Mouse (Mus musculus): ENCODE results near the gene Ccdc38. TPM values are rescaled to one million over a fixed set of nuclear protein-coding genes. Genes with fewer than 3 reads are reported as not detected.

Gene Ccdc38
- polyA plus RNA-seq, 1 experiment = not detected

DNA sequence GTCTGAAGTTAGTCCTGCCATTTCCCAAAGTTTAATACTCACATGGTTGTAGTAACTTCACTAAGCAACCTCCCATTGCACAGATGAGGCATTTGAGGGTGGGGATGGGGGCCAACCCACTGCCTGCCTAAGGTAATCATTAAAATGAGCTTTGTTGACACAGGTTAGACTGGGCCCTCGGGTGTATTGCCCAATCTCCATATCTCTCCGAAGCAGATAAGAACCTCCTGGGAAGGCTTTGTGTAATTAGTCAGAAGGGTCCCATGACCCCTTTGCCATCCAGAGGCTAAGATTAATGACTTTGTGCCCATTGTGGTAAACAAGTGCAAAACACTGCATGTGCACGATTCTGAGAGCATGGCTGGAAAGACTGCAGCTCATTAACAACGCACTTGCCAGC, 22.7 kb upstream of the Ccdc38 start:
- WGBS = 61% methylated on average over 4 of the region's 4 CpGs
- DNase-seq = no peak
- H3K27me3 ChIP-seq (replicated peaks; ENCODE audit: control insufficient read depth, insufficient read depth, low read length) = no peaks in the 10 kb centered on the region
- no peak for TF ChIP-seq CTCF (conservative IDR thresholded peaks at IDR 0.05; ENCODE audit: insufficient read depth, insufficient read length, low read depth, low read length)
- no peak for TF ChIP-seq POLR2A (IDR thresholded peaks at IDR 0.05; ENCODE audit: low read depth, low read length)
- no peak overlapping the region for H3K4me3 ChIP-seq (ENCODE audit: insufficient read depth, low read depth, low read length)
- no peaks in the 10 kb centered on the region for H3K36me3 ChIP-seq (ENCODE audit: control insufficient read depth, insufficient read depth, low read length)
- H3K4me1 ChIP-seq (ENCODE audit: control insufficient read depth, insufficient read depth, low read length) = no peaks in the 10 kb centered on the region
- H3K27ac ChIP-seq (ENCODE audit: insufficient read depth, low read depth, low read length) = no peak overlapping the region

DNA sequence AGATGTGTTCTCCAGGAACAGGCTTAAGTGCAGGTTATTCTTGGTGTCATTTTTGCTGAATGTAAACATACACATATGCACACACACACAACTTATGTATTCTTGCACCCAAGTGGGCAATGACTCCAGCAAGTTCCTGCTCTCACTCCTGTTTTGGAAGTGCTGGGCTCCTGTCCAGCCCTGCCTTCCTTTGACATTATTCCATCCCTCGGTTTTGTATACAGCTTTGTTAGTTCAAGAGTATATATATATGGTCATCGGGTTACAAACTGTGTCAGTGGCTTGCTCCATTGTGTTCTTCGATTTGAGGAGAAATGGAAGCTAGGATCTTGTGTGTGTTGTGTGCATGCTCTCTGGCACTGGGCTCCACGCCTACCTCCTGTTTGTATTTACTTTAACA, 22.2 kb upstream of the Ccdc38 start:
- DNase-seq = no peak
- H3K4me3 ChIP-seq (ENCODE audit: insufficient read depth, low read depth, low read length) = no peak overlapping the region
- no peak overlapping the region for H3K27ac ChIP-seq (ENCODE audit: insufficient read depth, low read depth, low read length)
- H3K4me1 ChIP-seq (ENCODE audit: control insufficient read depth, insufficient read depth, low read length) = no peaks in the 10 kb centered on the region
- no peaks in the 10 kb centered on the region for H3K36me3 ChIP-seq (ENCODE audit: control insufficient read depth, insufficient read depth, low read length)
- no peak for TF ChIP-seq CTCF (conservative IDR thresholded peaks at IDR 0.05; ENCODE audit: insufficient read depth, insufficient read length, low read depth, low read length)
- no peak for TF ChIP-seq POLR2A (IDR thresholded peaks at IDR 0.05; ENCODE audit: low read depth, low read length)
- H3K27me3 ChIP-seq (replicated peaks; ENCODE audit: control insufficient read depth, insufficient read depth, low read length) = no peaks in the 10 kb centered on the region
- 88% methylated on average over 4 of the region's 4 CpGs for WGBS

- TF ChIP-seq POLR2A (IDR thresholded peaks at IDR 0.05; ENCODE audit: low read depth, low read length) (no peak), CTCF (conservative IDR thresholded peaks at IDR 0.05; ENCODE audit: insufficient read depth, insufficient read length, low read depth, low read length) (no peak)
- 90% methylated on average over 2 of the region's 2 CpGs for WGBS
- no peak for DNase-seq
- Histone ChIP-seq H3K27me3 (replicated peaks; ENCODE audit: control insufficient read depth, insufficient read depth, low read length) (no peaks in the 10 kb centered on the region), H3K36me3 (ENCODE audit: control insufficient read depth, insufficient read depth, low read length) (no peaks in the 10 kb centered on the region), H3K4me3 (ENCODE audit: insufficient read depth, low read depth, low read length) (no peak overlapping the region), H3K27ac (ENCODE audit: insufficient read depth, low read depth, low read length) (no peak overlapping the region), H3K4me1 (ENCODE audit: control insufficient read depth, insufficient read depth, low read length) (no peaks in the 10 kb centered on the region)
These were observed 21.8 kb upstream of the Ccdc38 start for GRCm38 (mm10) chr10:93518620-93519019.

GRCm38 (mm10) chr10:93519159-93519558, 21.3 kb upstream of the Ccdc38 start:
- no peak for DNase-seq
- TF ChIP-seq CTCF (conservative IDR thresholded peaks at IDR 0.05; ENCODE audit: insufficient read depth, insufficient read length, low read depth, low read length) (no peak), POLR2A (IDR thresholded peaks at IDR 0.05; ENCODE audit: low read depth, low read length) (no peak)
- no peak overlapping the region for H3K27ac ChIP-seq (ENCODE audit: insufficient read depth, low read depth, low read length)
- WGBS = 93% methylated on average over 8 of the region's 8 CpGs
- no peak overlapping the region for H3K4me3 ChIP-seq (ENCODE audit: insufficient read depth, low read depth, low read length)
- H3K36me3 ChIP-seq (ENCODE audit: control insufficient read depth, insufficient read depth, low read length) = no peaks in the 10 kb centered on the region
- H3K27me3 ChIP-seq (replicated peaks; ENCODE audit: control insufficient read depth, insufficient read depth, low read length) = no peaks in the 10 kb centered on the region
- H3K4me1 ChIP-seq (ENCODE audit: control insufficient read depth, insufficient read depth, low read length) = no peaks in the 10 kb centered on the region

DNA sequence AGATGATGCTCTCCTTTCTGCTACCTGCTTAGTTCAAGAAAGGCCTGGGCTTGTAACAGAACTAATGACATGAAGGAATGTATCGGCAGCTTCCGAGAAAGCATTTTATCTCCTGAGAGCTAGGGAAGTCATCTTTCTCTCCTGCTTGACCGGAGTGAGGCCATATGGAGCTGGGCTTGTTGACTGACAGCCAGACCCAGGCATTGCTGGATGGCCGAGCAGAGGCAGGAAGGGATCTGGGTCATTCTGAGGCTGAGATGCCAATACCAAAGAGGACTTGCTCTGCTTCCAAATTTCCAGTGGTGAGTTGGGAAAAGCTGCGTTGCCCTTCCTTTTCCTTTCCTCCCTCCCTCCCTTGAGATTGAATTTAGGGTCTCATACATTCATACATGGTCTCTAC, 20.7 kb upstream of the Ccdc38 start:
- Histone ChIP-seq H3K36me3 (ENCODE audit: control insufficient read depth, insufficient read depth, low read length) (no peaks in the 10 kb centered on the region), H3K27me3 (replicated peaks; ENCODE audit: control insufficient read depth, insufficient read depth, low read length) (no peaks in the 10 kb centered on the region), H3K4me1 (ENCODE audit: control insufficient read depth, insufficient read depth, low read length) (no peaks in the 10 kb centered on the region), H3K27ac (ENCODE audit: insufficient read depth, low read depth, low read length) (no peak overlapping the region), H3K4me3 (ENCODE audit: insufficient read depth, low read depth, low read length) (no peak overlapping the region)
- no peak for DNase-seq
- 84% methylated on average over 5 of the region's 5 CpGs for WGBS
- no peak for TF ChIP-seq POLR2A (IDR thresholded peaks at IDR 0.05; ENCODE audit: low read depth, low read length)
- no peak for TF ChIP-seq CTCF (conservative IDR thresholded peaks at IDR 0.05; ENCODE audit: insufficient read depth, insufficient read length, low read depth, low read length)

DNA sequence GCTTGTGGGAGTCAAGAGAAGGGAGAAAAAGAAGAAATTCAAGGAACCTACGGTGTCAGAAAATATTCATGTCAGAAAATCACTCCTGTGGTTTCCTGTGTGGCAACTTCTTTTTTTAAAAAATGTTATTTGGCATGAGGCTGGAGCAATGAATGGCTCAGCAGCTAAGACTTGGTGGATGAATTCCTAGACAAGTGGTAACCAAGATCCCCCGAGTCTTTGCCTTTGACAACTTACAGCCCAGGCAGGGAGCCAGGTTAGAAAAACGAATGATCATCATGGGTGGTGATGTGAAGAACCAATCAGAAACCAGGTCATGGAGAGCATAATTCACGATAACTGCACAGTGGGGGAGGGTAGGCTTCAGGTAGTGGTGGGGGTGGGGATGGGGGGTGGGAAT, 19.4 kb upstream of the Ccdc38 start:
- no peak for DNase-seq
- no peak overlapping the region for H3K4me3 ChIP-seq (ENCODE audit: insufficient read depth, low read depth, low read length)

DNA sequence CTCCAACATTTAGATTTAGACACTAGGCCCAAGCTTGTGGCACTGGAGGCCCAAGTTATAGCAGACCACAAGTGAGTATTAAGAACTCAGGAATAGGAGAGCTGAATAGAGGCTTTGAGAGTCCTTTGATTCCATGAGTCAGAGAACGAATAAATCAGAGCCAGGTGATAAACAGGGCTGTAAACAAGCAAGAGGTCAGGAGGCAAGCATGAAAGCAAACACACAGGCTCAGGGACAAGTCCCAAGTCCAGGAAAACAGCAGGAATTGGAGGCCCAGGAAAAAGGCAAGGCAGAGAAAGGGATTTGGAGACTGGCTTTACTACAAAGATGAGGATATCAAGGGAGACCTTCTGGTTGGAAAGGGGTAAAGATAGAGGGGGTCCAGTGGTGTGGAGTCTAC, 15.1 kb upstream of the Ccdc38 start:
- no peaks in the 10 kb centered on the region for H3K4me1 ChIP-seq (ENCODE audit: control insufficient read depth, insufficient read depth, low read length)
- H3K27me3 ChIP-seq (replicated peaks; ENCODE audit: control insufficient read depth, insufficient read depth, low read length) = no peaks in the 10 kb centered on the region
- DNase-seq = no peak
- H3K27ac ChIP-seq (ENCODE audit: insufficient read depth, low read depth, low read length) = no peak overlapping the region
- TF ChIP-seq CTCF (conservative IDR thresholded peaks at IDR 0.05; ENCODE audit: insufficient read depth, insufficient read length, low read depth, low read length) = no peak
- no peak for TF ChIP-seq POLR2A (IDR thresholded peaks at IDR 0.05; ENCODE audit: low read depth, low read length)
- H3K4me3 ChIP-seq (ENCODE audit: insufficient read depth, low read depth, low read length) = no peak overlapping the region
- H3K36me3 ChIP-seq (ENCODE audit: control insufficient read depth, insufficient read depth, low read length) = no peaks in the 10 kb centered on the region
- 75% methylated on average over 1 of the region's 1 CpGs for WGBS

More for the DNA sequence above, 19.4 kb upstream of the Ccdc38 start:
- no peak for TF ChIP-seq CTCF (conservative IDR thresholded peaks at IDR 0.05; ENCODE audit: insufficient read depth, insufficient read length, low read depth, low read length)
- TF ChIP-seq POLR2A (IDR thresholded peaks at IDR 0.05; ENCODE audit: low read depth, low read length) = no peak
- Histone ChIP-seq H3K36me3 (ENCODE audit: control insufficient read depth, insufficient read depth, low read length) (no peaks in the 10 kb centered on the region), H3K4me1 (ENCODE audit: control insufficient read depth, insufficient read depth, low read length) (no peaks in the 10 kb centered on the region), H3K27me3 (replicated peaks; ENCODE audit: control insufficient read depth, insufficient read depth, low read length) (no peaks in the 10 kb centered on the region), H3K27ac (ENCODE audit: insufficient read depth, low read depth, low read length) (no peak overlapping the region)
- WGBS = 60% methylated on average over 4 of the region's 4 CpGs

GRCm38 (mm10) chr10:93538287-93538686, 2.1 kb upstream of the Ccdc38 start:
- 63% methylated on average over 2 of the region's 2 CpGs for WGBS
- peak; percentile 18 for DNase-seq
- Histone ChIP-seq H3K27ac (ENCODE audit: insufficient read depth, low read depth, low read length) (no peak overlapping the region), H3K4me1 (ENCODE audit: control insufficient read depth, insufficient read depth, low read length) (peaks cover 5% of the 10 kb centered on the region), H3K4me3 (ENCODE audit: insufficient read depth, low read depth, low read length) (no peak overlapping the region), H3K36me3 (ENCODE audit: control insufficient read depth, insufficient read depth, low read length) (no peaks in the 10 kb centered on the region), H3K27me3 (replicated peaks; ENCODE audit: control insufficient read depth, insufficient read depth, low read length) (no peaks in the 10 kb centered on the region)
- TF ChIP-seq CTCF (conservative IDR thresholded peaks at IDR 0.05; ENCODE audit: insufficient read depth, insufficient read length, low read depth, low read length) = no peak
- no peak for TF ChIP-seq POLR2A (IDR thresholded peaks at IDR 0.05; ENCODE audit: low read depth, low read length)
